Mouse (Mus musculus): ENCODE data around the gene U2surp. TPM values are rescaled to one million over a fixed set of nuclear protein-coding genes. Genes with fewer than 3 reads are reported as not detected.
A peak's percentile ranks its signal among the peaks of the same experiment; 100 is the strongest.

The U2surp gene
- polyA plus RNA-seq, 1 experiment = 5.5 TPM

- Histone ChIP-seq H3K4me3 (no peak overlapping the region), H3ac (ENCODE audit: control insufficient read depth, insufficient read length) (no peak overlapping the region), H3K27me3 (ENCODE audit: control insufficient read depth, insufficient read depth, insufficient read length) (no peaks in the 10 kb centered on the region), H3K79me2 (ENCODE audit: control insufficient read depth, insufficient read depth) (no peaks in the 10 kb centered on the region), H3K36me3 (ENCODE audit: control insufficient read depth, insufficient read depth) (no peaks in the 10 kb centered on the region), H3K4me2 (ENCODE audit: low read depth) (peak overlapping the region; percentile 60)
- TF ChIP-seq MAX (IDR thresholded peaks at IDR 0.05; ENCODE audit: low read depth) (no peak), TCF3 (IDR thresholded peaks at IDR 0.05; ENCODE audit: insufficient read length, low read depth) (no peak), SRF (IDR thresholded peaks at IDR 0.05; ENCODE audit: control insufficient read depth, insufficient read length, low read depth) (no peak), CEBPB (IDR thresholded peaks at IDR 0.05; ENCODE audit: insufficient read depth, poor library complexity, severe bottlenecking) (no peak), MYOG (IDR thresholded peaks at IDR 0.05; ENCODE audit: control insufficient read depth in 1 of 3, insufficient read depth in 1 of 3, insufficient read length in 2 of 3, low read depth in 2 of 3) (no peak), USF1 (IDR thresholded peaks at IDR 0.05; ENCODE audit: low read depth) (no peak), E2F4 (IDR thresholded peaks at IDR 0.05; ENCODE audit: insufficient read depth) (no peak), TCF12 (IDR thresholded peaks at IDR 0.05; ENCODE audit: insufficient read depth, poor library complexity, severe bottlenecking) (no peak), POLR2A (IDR thresholded peaks at IDR 0.05; ENCODE audit: insufficient read length, low read depth) (no peak), MYOD1 (IDR thresholded peaks at IDR 0.05; ENCODE audit: control insufficient read depth in 1 of 3, insufficient read length in 2 of 3, low read depth in 2 of 3) (no peak), REST (IDR thresholded peaks at IDR 0.05; ENCODE audit: insufficient read depth, insufficient read length) (no peak), POLR2AphosphoS2 (IDR thresholded peaks at IDR 0.05; ENCODE audit: insufficient read length, low read depth) (no peak)
Measured at GRCm38 (mm10) chr9:95533817-95534216, 22.0 kb upstream of the U2surp start.

- no peak overlapping the region for H3K4me2 ChIP-seq (ENCODE audit: low read depth)
- H3K79me2 ChIP-seq (ENCODE audit: control insufficient read depth, insufficient read depth) = no peaks in the 10 kb centered on the region
- H3ac ChIP-seq (ENCODE audit: control insufficient read depth, insufficient read length) = no peak overlapping the region
- no peak overlapping the region for H3K4me3 ChIP-seq
- TF ChIP-seq REST (IDR thresholded peaks at IDR 0.05; ENCODE audit: insufficient read depth, insufficient read length) (no peak), CEBPB (IDR thresholded peaks at IDR 0.05; ENCODE audit: insufficient read depth, poor library complexity, severe bottlenecking) (no peak), MAX (IDR thresholded peaks at IDR 0.05; ENCODE audit: low read depth) (no peak), MYOD1 (IDR thresholded peaks at IDR 0.05; ENCODE audit: control insufficient read depth in 1 of 3, insufficient read length in 2 of 3, low read depth in 2 of 3) (no peak), TCF12 (IDR thresholded peaks at IDR 0.05; ENCODE audit: insufficient read depth, poor library complexity, severe bottlenecking) (no peak), TCF3 (IDR thresholded peaks at IDR 0.05; ENCODE audit: insufficient read length, low read depth) (no peak), POLR2AphosphoS2 (IDR thresholded peaks at IDR 0.05; ENCODE audit: insufficient read length, low read depth) (no peak), POLR2A (IDR thresholded peaks at IDR 0.05; ENCODE audit: insufficient read length, low read depth) (no peak)
- H3K27me3 ChIP-seq (ENCODE audit: control insufficient read depth, insufficient read depth, insufficient read length) = no peaks in the 10 kb centered on the region
- H3K36me3 ChIP-seq (ENCODE audit: control insufficient read depth, insufficient read depth) = no peaks in the 10 kb centered on the region
Measured at GRCm38 (mm10) chr9:95531144-95531543, 19.3 kb upstream of the U2surp start.

GRCm38 (mm10) chr9:95527676-95528075 is 15.9 kb upstream of the U2surp start:
- no peak overlapping the region for H3ac ChIP-seq (ENCODE audit: control insufficient read depth, insufficient read length)
- H3K79me2 ChIP-seq (ENCODE audit: control insufficient read depth, insufficient read depth) = no peaks in the 10 kb centered on the region
- H3K4me2 ChIP-seq (ENCODE audit: low read depth) = no peak overlapping the region
- H3K4me3 ChIP-seq = no peak overlapping the region
- H3K36me3 ChIP-seq (ENCODE audit: control insufficient read depth, insufficient read depth) = no peaks in the 10 kb centered on the region
- TF ChIP-seq REST (IDR thresholded peaks at IDR 0.05; ENCODE audit: insufficient read depth, insufficient read length) = no peak
- TF ChIP-seq TCF12 (IDR thresholded peaks at IDR 0.05; ENCODE audit: insufficient read depth, poor library complexity, severe bottlenecking) = no peak
- TF ChIP-seq SRF (IDR thresholded peaks at IDR 0.05; ENCODE audit: control insufficient read depth, insufficient read length, low read depth) = no peak
- TF ChIP-seq MAX (IDR thresholded peaks at IDR 0.05; ENCODE audit: low read depth) = no peak
- no peaks in the 10 kb centered on the region for H3K27me3 ChIP-seq (ENCODE audit: control insufficient read depth, insufficient read depth, insufficient read length)

- TF ChIP-seq MYOD1 (IDR thresholded peaks at IDR 0.05; ENCODE audit: control insufficient read depth in 1 of 3, insufficient read length in 2 of 3, low read depth in 2 of 3) (no peak), USF1 (IDR thresholded peaks at IDR 0.05; ENCODE audit: low read depth) (no peak), CEBPB (IDR thresholded peaks at IDR 0.05; ENCODE audit: insufficient read depth, poor library complexity, severe bottlenecking) (no peak), E2F4 (IDR thresholded peaks at IDR 0.05; ENCODE audit: insufficient read depth) (no peak), POLR2AphosphoS2 (IDR thresholded peaks at IDR 0.05; ENCODE audit: insufficient read length, low read depth) (no peak), REST (IDR thresholded peaks at IDR 0.05; ENCODE audit: insufficient read depth, insufficient read length) (no peak), SRF (IDR thresholded peaks at IDR 0.05; ENCODE audit: control insufficient read depth, insufficient read length, low read depth) (no peak)
- H3K36me3 ChIP-seq (ENCODE audit: control insufficient read depth, insufficient read depth) = no peaks in the 10 kb centered on the region
- no peaks in the 10 kb centered on the region for H3K27me3 ChIP-seq (ENCODE audit: control insufficient read depth, insufficient read depth, insufficient read length)
Measured at GRCm38 (mm10) chr9:95525961-95526360, 14.2 kb upstream of the U2surp start.

GRCm38 (mm10) chr9:95525376-95525775 is 13.6 kb upstream of the U2surp start:
- Histone ChIP-seq H3ac (ENCODE audit: control insufficient read depth, insufficient read length) (no peak overlapping the region), H3K27me3 (ENCODE audit: control insufficient read depth, insufficient read depth, insufficient read length) (no peaks in the 10 kb centered on the region), H3K4me2 (ENCODE audit: low read depth) (no peak overlapping the region), H3K79me2 (ENCODE audit: control insufficient read depth, insufficient read depth) (no peaks in the 10 kb centered on the region), H3K4me3 (no peak overlapping the region), H3K36me3 (ENCODE audit: control insufficient read depth, insufficient read depth) (no peaks in the 10 kb centered on the region)
- TF ChIP-seq USF1 (IDR thresholded peaks at IDR 0.05; ENCODE audit: low read depth) = no peak
- TF ChIP-seq POLR2A (IDR thresholded peaks at IDR 0.05; ENCODE audit: insufficient read length, low read depth) = no peak
- no peak for TF ChIP-seq MYOD1 (IDR thresholded peaks at IDR 0.05; ENCODE audit: control insufficient read depth in 1 of 3, insufficient read length in 2 of 3, low read depth in 2 of 3)
- TF ChIP-seq MYOG (IDR thresholded peaks at IDR 0.05; ENCODE audit: control insufficient read depth in 1 of 3, insufficient read depth in 1 of 3, insufficient read length in 2 of 3, low read depth in 2 of 3) = no peak
- no peak for TF ChIP-seq TCF3 (IDR thresholded peaks at IDR 0.05; ENCODE audit: insufficient read length, low read depth)
- TF ChIP-seq POLR2AphosphoS2 (IDR thresholded peaks at IDR 0.05; ENCODE audit: insufficient read length, low read depth) = no peak
- TF ChIP-seq CEBPB (IDR thresholded peaks at IDR 0.05; ENCODE audit: insufficient read depth, poor library complexity, severe bottlenecking) = no peak
- no peak for TF ChIP-seq REST (IDR thresholded peaks at IDR 0.05; ENCODE audit: insufficient read depth, insufficient read length)
- no peak for TF ChIP-seq SRF (IDR thresholded peaks at IDR 0.05; ENCODE audit: control insufficient read depth, insufficient read length, low read depth)
- TF ChIP-seq MAX (IDR thresholded peaks at IDR 0.05; ENCODE audit: low read depth) = no peak
- TF ChIP-seq TCF12 (IDR thresholded peaks at IDR 0.05; ENCODE audit: insufficient read depth, poor library complexity, severe bottlenecking) = no peak
- no peak for TF ChIP-seq E2F4 (IDR thresholded peaks at IDR 0.05; ENCODE audit: insufficient read depth)

More at GRCm38 (mm10) chr9:95525961-95526360, 14.2 kb upstream of the U2surp start:
- Histone ChIP-seq H3K79me2 (ENCODE audit: control insufficient read depth, insufficient read depth) (no peaks in the 10 kb centered on the region), H3ac (ENCODE audit: control insufficient read depth, insufficient read length) (no peak overlapping the region), H3K4me2 (ENCODE audit: low read depth) (no peak overlapping the region), H3K4me3 (no peak overlapping the region)

Data from myocyte (in vitro differentiated cells).